Mouse (Mus musculus) 3T3-L1 (cell line): ENCODE results near the gene Trrap.

ENCODE experiments used
- DNase-seq: peaks from one replicate; pipeline ENCODE4 v3.0.0-alpha.2; 2015; ENCODE audit warnings: low read depth, low spot score

Gene Trrap

DNA sequence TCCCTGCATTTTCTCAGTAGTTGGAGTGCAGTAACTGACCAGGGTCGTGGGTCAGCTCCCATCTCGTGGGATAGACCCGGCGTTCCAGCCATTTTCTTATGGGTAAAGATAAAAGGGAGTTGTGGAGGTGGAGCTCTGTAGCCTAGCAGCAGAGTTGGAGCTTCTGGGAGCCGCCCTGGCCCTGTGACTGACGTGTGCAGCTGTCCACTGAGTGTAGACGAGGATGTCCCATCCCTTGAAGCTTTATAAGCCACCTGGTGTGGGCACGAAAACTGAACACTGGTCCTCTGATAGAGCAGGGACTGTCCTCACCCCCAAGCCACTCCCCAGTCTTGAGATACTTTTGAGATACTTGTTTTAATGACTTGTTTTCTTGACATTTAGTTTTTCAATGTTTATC, 13.1 kb downstream of the Trrap start:
- DNase-seq = no peak

DNA sequence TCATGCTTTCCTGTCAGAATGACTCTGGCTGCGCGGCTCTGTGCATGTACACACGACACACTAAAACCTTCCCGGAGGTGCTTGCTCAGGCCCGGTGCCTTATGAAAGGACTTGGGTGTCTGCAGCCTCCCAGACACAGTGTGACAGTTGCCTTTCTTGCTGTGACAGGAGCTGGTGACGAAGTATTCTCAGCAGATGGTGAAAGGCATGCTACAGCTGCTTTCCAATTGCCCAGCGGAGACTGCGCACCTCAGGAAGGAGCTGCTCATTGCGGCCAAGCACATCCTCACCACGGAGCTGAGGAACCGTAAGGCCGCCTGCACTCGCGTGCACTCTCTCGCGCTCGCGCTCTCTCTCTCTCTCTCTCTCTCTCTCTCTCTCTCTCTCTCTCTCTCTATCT, 18.9 kb downstream of the Trrap start:
- no peak for DNase-seq

DNA sequence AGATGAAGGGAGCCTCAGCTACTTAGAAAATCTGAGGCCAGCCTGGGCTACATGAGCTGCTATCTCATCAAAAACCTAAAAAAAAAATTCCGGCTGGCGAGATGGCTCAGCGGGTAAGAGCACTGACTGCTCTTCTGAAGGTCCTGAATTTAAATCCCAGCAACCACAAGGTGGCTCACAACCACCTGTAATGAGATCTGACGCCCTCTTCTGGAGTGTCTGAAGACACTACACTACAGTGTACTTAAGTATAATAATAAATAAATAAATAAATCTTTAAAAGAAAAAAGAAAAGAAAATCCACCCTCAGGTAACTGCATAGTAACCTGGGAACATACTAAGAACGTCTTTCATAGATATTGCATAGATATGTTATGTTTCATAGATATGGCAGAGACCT, 25.8 kb downstream of the Trrap start:
- DNase-seq = no peak

DNA sequence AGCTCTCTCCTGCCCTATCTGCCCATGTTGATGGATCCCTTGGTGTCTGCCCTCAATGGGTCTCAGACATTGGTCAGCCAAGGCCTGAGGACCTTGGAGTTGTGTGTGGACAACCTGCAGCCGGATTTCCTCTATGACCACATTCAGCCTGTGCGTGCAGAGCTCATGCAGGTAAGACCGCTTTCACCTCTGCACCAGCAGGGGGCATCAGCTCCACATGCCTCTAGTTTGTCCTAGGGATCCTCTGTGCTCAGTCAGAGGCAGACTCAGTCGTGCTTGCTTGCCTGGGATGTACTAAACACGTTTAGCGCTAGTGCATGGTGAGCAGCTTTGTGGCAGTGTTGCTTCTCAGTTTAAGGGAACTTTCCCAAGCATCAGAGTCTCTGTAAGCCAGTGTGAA, 27.2 kb downstream of the Trrap start:
- peak; percentile 57 for DNase-seq

DNA sequence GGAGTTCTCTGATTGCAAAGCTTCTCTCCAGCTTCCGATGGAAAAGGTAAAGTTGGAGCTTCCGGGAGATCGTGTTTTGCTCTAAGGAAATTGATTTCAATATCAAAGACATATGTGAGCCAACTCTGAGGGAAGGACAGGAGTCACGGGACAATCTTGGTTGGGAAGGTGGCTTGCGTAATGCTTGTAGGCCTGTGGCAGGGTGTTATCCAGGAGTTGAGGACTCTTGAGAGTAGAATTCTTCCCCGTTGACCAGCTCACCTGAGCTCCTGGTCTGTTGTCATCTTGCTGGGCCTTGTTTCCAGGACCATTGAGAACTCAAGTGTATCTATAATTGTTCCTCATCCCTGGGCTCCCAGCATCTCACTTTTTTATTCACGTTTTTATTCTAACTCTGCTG, 29.6 kb downstream of the Trrap start:
- no peak for DNase-seq

DNA sequence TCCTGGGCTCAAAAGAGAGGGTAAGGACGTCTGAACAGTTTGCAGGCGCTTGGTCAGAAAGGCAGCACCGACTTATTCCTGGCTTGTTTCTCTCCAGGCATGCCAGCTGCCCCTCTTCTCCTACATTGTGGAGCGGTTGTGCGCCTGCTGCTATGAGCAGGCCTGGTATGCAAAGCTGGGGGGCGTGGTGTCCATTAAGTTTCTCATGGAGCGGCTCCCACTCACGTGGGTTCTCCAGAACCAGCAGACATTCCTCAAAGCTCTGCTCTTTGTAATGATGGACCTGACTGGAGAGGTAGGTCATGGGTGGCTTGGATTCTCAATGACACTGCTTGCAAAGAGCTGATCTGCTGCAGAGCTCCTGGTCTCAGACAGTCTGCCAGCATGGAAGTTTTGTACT, 35.5 kb downstream of the Trrap start:
- no peak for DNase-seq

DNA sequence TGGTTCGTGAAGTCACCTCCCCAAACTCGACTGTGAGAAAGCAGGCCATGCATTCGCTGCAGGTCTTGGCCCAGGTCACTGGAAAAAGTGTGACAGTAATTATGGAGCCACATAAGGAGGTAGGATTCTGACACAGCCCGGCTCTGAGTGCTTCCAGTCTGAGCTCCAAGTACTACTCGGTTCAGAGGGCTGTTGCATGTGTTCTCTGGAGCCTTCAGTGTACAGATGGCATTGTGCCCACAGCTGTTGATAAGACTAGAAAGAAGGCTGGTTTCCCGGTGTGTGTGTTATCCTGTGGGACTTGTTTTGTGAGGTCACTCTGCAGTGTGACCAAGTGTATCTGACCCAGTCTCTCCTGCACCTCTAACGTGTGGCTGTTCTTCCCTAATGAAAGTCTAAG, 36.6 kb downstream of the Trrap start:
- DNase-seq = no peak

DNA sequence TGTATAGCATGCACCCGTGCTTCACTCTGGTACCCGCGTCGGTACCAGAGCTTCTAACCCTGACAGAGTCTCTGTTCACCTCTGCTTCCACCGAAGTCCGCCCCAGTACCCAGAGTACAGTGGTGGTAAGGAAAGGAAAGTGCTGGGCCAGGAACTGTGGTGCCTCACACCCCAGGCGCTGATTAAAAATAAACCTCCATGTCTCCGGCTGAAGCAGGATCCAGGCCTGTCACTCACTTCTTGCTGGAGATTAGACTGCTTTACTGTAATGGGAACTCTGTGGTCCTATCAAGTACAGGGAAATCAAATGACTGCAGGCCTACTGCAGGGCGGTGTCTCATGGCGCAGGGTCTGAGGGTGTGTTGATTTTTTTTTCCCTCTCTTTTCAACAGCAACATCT, 39.4 kb downstream of the Trrap start:
- DNase-seq = no peak

DNA sequence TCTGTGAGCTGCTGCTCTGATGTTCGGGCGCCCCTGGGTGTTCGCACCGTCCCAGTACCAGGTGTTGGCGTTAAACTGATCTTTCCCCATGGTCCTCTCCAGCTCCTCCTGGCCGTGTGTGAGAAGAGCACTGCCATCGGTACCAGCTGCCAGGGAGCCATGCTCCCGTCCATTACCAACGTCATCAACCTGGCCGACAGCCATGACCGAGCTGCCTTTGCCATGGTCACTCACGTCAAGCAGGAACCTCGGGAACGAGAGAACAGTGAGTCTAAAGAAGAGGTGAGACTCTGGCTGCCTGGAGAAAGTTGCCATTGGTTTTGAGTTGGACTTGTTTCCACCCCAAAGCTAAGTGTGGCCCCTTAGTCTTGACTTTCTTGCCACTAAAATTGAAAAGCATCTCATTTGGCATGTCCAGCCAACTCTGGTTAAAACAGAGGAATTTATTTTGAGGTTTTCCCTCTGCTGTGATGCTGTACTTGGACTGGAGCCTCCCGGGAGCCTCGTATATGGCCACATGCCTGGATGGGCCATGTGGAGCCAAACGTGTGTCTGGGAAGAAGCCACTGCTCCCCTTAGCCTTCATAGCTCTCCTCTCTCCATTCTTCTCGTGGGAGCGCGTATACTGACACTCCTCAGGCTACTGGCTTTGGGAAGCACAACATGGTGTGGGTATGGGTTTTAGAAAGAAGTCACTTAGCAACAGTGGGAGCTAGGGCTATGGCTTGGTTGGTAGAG, 61.0 kb downstream of the Trrap start:
- no peak for DNase-seq

DNA sequence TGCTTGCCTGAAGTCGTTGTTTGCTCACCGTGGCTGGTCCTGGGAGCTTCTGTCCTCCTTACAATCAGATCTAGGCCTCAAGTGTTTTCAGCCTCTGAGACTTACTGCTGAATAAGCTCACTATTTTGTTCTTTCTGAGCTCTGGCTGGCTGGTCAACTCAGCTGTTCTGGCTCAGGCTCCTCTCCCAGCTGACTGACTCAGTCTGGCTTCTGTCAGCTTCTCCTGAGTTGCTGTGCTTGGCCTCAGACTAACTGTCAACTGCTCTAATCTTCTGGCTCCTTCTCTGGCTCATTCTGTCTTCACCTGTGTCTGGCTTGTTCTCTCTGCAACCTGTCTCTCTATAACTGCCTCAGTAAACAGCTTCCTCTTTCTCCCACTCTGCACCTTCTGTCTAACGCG, 62.1 kb downstream of the Trrap start:
- no peak for DNase-seq

DNA sequence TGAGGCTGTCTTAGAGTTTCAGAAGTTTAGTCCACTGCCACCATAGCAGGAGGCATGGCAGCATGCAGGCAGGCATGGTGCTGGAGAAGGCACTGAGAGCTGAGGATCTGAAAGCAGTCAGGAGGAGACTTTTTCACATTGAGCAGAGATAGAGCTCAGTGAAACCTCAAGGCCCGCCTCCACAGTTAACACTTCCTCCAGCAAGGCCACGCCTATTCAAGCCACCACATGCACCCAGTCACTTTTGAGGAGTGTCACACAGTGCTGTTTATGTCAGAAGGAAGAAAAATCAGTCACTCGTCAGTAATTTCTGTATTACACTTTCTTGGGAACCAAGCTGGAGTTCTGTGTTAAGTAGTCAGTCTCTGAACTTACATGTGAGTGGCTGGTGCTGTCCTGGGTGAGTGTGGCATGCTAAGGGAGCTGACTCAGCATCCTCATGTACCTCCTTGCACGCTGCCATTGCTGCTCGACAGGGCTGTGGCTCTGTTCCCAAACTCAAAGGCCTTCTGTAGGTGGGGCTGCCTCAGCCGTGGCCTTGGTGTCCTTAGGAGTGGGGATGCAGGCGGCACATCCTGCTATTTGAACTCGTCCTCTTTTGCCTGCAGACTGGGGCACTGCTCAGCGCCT, 64.4 kb downstream of the Trrap start:
- DNase-seq = no peak

DNA sequence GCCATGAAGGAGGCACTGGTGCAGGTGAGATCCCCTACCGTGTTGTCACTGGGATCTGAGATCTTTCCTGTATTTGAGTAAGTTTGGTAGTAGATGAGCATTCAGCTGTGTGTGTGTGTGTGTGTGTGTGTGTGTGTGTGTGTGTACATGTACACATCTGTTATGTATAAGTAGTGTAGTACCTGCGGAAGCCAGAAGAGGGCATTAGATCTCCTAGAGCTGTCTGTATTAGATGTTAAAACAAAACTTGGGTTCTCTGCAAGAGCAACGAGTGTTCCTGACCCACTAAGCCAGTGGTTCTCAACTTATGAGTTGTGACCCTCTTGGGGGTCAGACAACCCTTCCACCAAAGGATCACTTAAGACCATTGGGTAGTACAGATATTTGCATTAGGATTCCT, 68.6 kb downstream of the Trrap start:
- peak; percentile 69 for DNase-seq

DNA sequence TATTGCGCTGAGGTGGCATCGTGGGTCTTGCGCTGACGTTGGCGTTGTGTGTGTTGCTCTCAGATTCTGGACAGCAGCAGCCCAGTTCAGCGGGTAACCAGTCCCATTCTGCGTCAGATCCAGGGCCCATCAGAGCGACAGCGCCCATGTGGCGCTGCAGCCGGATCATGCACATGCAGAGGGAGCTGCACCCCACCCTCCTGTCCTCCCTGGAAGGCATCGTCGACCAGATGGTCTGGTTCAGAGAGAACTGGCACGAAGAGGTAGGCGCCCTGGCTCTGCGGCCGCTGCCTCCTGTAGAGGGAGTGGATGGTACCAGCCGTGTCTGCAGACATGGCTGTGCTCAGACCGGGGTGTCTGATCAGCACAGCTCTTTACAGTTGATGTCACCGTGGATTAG, 77.8 kb downstream of the Trrap start:
- no peak for DNase-seq

DNA sequence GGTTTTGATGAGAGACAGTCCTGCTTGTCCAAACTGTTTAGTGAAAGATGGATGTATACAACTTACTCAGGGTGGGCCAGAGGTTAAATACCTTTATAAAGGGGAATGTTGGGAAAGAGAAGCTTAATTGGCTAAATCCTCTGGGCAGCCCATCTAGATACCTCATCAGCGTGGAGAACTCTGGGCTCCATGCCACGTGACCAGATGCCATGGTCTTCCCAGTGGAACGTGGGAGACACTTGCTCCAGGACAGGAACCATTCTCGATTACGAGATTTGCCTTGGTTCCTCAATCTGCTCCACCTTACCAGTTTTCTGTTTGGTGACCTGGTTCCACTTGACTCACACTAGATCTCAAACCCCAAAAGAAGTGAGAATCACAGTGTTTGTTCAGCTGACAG, 81.2 kb downstream of the Trrap start:
- no peak for DNase-seq

DNA sequence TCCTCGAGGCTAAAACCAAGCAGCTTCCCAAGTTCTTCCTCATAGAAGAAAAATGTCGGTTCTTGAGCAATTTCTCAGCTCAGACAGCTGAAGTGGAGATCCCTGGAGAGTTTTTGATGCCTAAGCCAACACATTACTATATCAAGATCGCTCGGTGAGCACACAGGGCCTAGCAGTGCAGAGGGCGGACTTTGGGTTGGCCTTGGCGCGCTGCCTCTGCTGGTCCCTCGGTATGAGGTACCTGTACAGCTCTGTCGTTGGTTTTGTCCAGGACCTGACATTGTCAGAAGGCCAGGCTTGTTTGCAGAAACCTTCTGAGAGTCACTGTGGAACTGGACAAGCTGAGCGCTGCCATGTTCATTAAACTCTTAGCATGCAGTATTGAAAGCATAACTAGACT, 82.4 kb downstream of the Trrap start:
- DNase-seq = no peak

DNA sequence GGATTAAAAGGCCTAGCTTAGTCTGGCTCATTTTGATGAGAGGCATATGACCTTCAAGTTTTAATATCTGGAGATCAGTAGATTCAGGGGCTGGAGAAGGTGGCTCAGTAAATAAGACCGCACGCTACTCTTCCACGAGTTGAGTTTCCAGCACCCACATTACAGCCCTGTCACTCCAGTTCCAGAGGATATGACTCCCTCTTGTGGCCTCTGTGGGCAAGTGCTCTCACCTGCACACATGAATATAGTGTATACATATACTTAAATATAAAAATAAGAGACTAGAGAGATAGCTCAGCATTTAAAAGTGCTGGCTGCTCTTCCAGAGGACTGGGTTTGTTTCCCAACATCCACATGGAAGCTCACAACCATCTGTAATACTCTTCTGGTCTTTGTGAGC, 84.3 kb downstream of the Trrap start:
- DNase-seq = peak; percentile 29

DNA sequence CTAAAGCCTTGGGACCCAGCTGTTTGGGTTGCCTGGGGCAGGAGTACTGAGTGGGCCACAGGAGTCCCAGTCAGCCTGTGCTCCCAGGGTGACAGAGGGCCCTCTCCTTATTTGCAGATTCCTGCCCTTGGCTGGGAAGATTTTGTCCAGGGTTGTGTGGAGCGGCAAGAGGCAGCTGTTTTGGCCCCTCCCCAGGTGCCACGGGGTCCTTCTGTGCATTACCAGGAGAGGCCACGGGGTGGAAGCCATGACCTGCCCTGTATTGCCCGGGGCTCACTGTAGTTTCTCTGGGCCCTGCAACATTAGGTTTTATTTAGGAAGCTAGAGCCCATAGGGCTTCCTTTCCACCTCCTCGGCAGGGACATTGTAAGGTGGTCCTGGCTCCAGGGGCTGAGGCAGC, 86.4 kb downstream of the Trrap start:
- no peak for DNase-seq

DNA sequence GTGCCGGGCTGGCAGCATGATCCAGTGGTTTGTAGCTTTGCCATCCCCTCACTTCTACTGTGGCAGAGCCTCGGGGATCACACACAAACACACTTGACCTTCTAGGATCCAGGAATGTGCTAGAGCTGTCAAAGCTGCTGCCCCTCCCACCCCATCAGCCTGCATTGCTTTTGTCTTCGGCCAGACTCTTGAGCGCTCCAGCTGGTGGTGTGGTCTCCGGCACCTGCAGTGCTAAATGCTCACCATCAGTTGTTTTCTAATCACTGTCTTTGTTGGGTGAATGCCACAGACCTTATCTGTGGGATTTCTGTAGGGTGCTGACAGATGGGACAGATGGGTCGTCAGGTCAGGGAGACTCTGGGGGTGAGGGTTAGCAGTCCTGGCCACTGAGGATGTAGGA, 88.4 kb downstream of the Trrap start:
- DNase-seq = no peak

DNA sequence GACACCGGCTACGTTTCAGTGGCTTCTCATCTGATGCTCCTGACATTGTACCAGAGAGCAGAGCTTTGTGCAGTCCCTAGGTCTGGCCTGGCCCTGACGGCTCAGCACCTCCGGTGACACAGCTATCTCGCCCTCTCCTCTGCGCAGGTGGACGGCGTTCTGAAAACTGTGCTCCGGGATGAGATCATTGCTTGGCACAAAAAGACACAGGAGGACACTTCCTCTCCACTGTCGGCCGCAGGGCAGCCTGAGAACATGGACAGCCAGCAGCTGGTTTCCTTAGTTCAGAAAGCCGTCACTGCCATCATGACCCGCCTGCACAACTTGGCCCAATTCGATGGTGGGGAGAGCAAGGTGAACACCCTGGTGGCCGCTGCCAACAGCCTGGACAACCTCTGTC, 91.0 kb downstream of the Trrap start:
- DNase-seq = no peak

DNA sequence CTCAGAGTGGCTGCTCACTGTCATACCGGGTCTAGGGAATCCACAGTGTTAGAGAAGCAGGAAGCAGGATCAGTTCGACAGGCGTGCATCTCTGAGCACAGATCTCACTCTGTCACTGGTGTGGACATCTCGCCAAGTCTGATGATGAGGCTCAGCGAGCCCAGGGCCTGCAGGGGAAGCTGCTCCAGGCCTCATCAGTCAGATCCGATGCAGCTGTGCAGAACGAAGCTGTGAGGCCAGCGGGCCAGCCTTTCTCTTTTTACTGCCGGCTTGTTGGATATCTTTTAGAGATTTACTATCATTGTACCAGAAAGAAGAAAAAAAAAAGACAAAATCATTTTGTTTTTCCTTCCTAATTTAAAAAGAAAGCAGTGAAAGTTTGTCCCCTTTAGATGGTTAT, 91.8 kb downstream of the Trrap start:
- DNase-seq = no peak

DNA sequence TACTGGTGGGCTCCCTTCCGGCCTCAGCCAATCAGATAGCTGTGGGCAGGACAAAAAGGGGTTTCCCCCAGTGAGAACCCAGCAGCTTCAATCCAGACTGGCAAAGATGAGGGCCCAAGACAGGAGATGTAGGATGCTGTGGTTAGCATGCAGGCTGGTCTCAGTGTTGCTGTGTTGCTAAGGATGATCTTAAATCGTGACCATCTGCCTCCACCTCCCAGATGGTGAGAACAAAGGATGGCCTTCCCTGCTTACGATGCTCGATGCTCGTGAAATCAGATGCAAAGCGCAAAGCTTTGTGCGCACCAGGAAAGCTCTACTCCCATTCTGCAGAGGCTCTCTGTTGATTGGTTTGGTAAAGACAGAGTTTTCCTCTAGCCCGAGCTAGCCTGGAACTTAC, 93.4 kb downstream of the Trrap start:
- DNase-seq = no peak

DNA sequence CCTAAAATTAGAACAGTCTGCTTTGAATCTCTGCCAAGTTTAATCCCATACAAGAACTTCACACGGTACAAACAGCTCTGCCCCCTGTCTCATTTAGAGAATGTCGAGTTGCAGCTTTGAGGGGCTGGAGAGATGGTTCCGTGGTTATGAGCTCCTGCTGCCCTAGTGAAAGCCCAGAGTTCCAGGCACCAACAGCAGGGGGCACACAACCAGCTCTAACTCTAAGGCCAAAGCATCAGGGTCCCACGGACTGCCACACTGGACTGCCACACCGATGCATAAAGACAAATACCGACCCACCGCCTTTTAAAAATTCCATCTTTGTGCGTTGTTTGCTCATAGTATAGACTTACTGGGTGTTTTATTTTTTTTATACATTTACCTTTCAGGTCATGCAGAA, 99.4 kb downstream of the Trrap start:
- peak; percentile 32 for DNase-seq

DNA sequence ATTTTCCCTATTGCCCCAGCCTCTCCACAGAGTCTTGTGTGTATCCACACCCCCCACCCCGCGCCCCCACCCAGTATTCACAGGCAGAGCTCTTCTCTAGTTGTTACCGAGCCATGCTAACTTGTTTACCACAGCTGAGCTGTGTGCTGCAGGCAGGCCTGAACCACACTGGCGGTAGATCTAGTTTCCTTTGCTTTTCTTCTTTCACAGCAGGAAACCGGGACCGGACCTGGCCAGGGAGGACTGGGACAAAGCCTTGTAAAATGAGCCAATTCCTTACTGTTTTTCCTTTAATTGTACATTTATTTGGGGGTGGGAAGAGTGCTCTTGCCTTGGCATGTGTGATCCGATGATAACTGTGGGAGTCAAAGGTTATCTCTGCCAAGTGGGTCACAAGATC, 101.9 kb downstream of the Trrap start:
- no peak for DNase-seq

DNA sequence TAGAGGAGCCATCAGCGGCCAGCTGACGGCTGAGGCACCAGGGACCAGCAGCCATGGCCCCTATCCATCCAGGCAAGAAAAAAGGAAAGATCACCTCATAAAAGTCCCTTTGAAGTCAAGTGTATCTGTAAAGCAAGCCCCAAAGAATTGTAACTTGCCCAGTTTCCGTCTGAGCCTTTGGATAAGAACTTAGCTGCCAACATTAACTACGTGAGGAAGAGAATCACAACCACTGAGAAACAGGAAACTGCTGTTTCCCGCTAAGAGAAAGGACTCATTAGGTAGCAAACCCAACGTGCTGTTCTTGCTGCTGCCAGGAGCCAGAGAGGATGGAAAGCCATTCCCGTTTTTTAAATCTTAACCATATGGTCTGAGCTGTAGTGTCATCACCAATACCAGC, 103.2 kb downstream of the Trrap start:
- no peak for DNase-seq
